Mouse (Mus musculus) CH12.LX (cell line): Measurements from ENCODE around the gene Ccnt1. TPM values are rescaled to one million over a fixed set of nuclear protein-coding genes. Genes with fewer than 3 reads are reported as not detected.
A peak's percentile ranks its signal among the peaks of the same experiment; 100 is the strongest.

Experiments
- DNase-seq: peaks from one replicate; pipeline ENCODE4 v3.0.0-alpha.2; 2013; ENCODE audit errors: extremely low read depth
- H3K27ac ChIP-seq: 2 replicates; pipeline ENCODE4 v1.5.1; 2012; ENCODE audit warnings: low read depth, mild to moderate bottlenecking, control low read depth, moderate library complexity; ENCODE audit not compliant: insufficient read depth
- H3K27me3 ChIP-seq: replicated peaks from 2 replicates; pipeline ENCODE3; 2012; ENCODE audit warnings: inconsistent platforms
- H3K36me3 ChIP-seq, 2 experiments: replicated peaks in 1 of 2; 2 replicates each; pipeline versions ENCODE3 to v1.6.1; 2012; ENCODE audit warnings: inconsistent platforms in 1 of 2, low read length in 1 of 2, mild to moderate bottlenecking in 1 of 2, mixed read lengths in 1 of 2, moderate library complexity in 1 of 2; ENCODE audit not compliant: control insufficient read depth in 1 of 2, insufficient read depth in 1 of 2
- H3K4me1 ChIP-seq, 2 experiments: 2 replicates each; pipeline ENCODE4 v1.6.1; 2012; ENCODE audit warnings: inconsistent platforms in 1 of 2, moderate library complexity in 1 of 2; ENCODE audit not compliant: insufficient read depth in 2 of 2, control insufficient read depth in 1 of 2
- H3K4me2 ChIP-seq: 2 replicates; pipeline ENCODE4 v1.6.1; 2012; ENCODE audit warnings: low read depth, mild to moderate bottlenecking, control low read depth; ENCODE audit not compliant: poor library complexity, insufficient read depth, severe bottlenecking
- H3K4me3 ChIP-seq, 3 experiments: fragments of 150-350 bp in 1 of 3; sonication (generic) in 1 of 3; replicated peaks in 1 of 3; 2 replicates each; pipeline versions ENCODE3 to v1.5.1; 2011 to 2012; ENCODE audit warnings: low read depth in 2 of 3, low read length in 2 of 3, mild to moderate bottlenecking in 2 of 3, moderate library complexity in 2 of 3, control low read depth in 1 of 3, improper control_type of control experiment in 1 of 3, inconsistent platforms in 1 of 3, mixed read lengths in 1 of 3; ENCODE audit not compliant: poor library complexity in 1 of 3
- H3K79me2 ChIP-seq: replicated peaks from 2 replicates; pipeline ENCODE4 v1.6.1; 2012; ENCODE audit warnings: mild to moderate bottlenecking, moderate library complexity; ENCODE audit not compliant: control insufficient read depth, poor library complexity, insufficient read depth, severe bottlenecking; ENCODE audit errors: extremely low read depth
- H3K9ac ChIP-seq: 2 replicates; pipeline ENCODE4 v1.6.1; 2012; ENCODE audit warnings: low read depth, mild to moderate bottlenecking, control low read depth, moderate library complexity; ENCODE audit not compliant: insufficient read depth
- H3K9me3 ChIP-seq: replicated peaks from 2 replicates; pipeline ENCODE3; 2012; ENCODE audit warnings: low read length, inconsistent platforms, mixed read lengths
- CHD1 ChIP-seq: IDR thresholded peaks from 2 replicates; pipeline ENCODE4 v1.6.1; 2012; ENCODE audit warnings: low read depth, low read length, improper control_type of control experiment, inconsistent platforms
- E2F4 ChIP-seq: IDR thresholded peaks from 2 replicates; pipeline ENCODE4 v1.6.1; 2011; ENCODE audit warnings: low read depth, low read length, improper control_type of control experiment; ENCODE audit not compliant: insufficient replicate concordance
- ELF1 ChIP-seq: IDR thresholded peaks from 2 replicates; pipeline ENCODE4 v1.6.1; 2014; ENCODE audit warnings: low read depth, mild to moderate bottlenecking, inconsistent platforms, low read length, improper control_type of control experiment
- EP300 ChIP-seq: IDR thresholded peaks from 2 replicates; pipeline ENCODE4 v1.6.1; 2011; ENCODE audit warnings: low read length, improper control_type of control experiment
- ETS1 ChIP-seq: conservative IDR thresholded peaks from 2 replicates; pipeline ENCODE4 v1.6.1; 2012; ENCODE audit warnings: low read depth, mild to moderate bottlenecking, inconsistent platforms, low read length, improper control_type of control experiment, moderate library complexity
- GABPA ChIP-seq: IDR thresholded peaks from 2 replicates; pipeline ENCODE4 v1.6.1; 2012; ENCODE audit warnings: low read depth, low read length, improper control_type of control experiment, inconsistent platforms; ENCODE audit not compliant: insufficient replicate concordance
- JUND ChIP-seq: conservative IDR thresholded peaks from 2 replicates; pipeline ENCODE4 v1.6.1; 2011; ENCODE audit warnings: low read depth, low read length, improper control_type of control experiment
- MAX ChIP-seq: IDR thresholded peaks from 2 replicates; pipeline ENCODE4 v1.6.1; 2011; ENCODE audit warnings: low read length, improper control_type of control experiment
- MAZ ChIP-seq: IDR thresholded peaks from 2 replicates; pipeline ENCODE4 v1.6.1; 2012; ENCODE audit warnings: low read depth, mild to moderate bottlenecking, inconsistent platforms, low read length, improper control_type of control experiment, moderate library complexity
- MEF2A ChIP-seq: IDR thresholded peaks from 2 replicates; pipeline ENCODE4 v1.6.1; 2014; ENCODE audit warnings: low read depth, mild to moderate bottlenecking, inconsistent platforms, low read length, improper control_type of control experiment, borderline replicate concordance
- MXI1 ChIP-seq: IDR thresholded peaks from 2 replicates; pipeline ENCODE4 v1.6.1; 2011; ENCODE audit warnings: mild to moderate bottlenecking, low read depth, low read length, improper control_type of control experiment
- MYC ChIP-seq: IDR thresholded peaks from 2 replicates; pipeline ENCODE4 v1.6.1; 2011; ENCODE audit warnings: low read depth, mild to moderate bottlenecking, improper control_type of control experiment, low read length
- NRF1 ChIP-seq: IDR thresholded peaks from 2 replicates; pipeline ENCODE4 v1.6.1; 2014; ENCODE audit warnings: low read depth, mild to moderate bottlenecking, inconsistent platforms, low read length, improper control_type of control experiment, moderate library complexity
- PAX5 ChIP-seq: IDR thresholded peaks from 2 replicates; pipeline ENCODE4 v1.6.1; 2012; ENCODE audit warnings: low read length, inconsistent platforms, mixed read lengths
- POLR2A ChIP-seq: IDR thresholded peaks from 2 replicates; pipeline ENCODE4 v1.6.1; 2011; ENCODE audit warnings: low read depth, mild to moderate bottlenecking, improper control_type of control experiment, low read length
- POLR2AphosphoS2 ChIP-seq: IDR thresholded peaks from 2 replicates; pipeline ENCODE4 v1.6.1; 2011; ENCODE audit warnings: low read depth, low read length, improper control_type of control experiment
- SIN3A ChIP-seq: IDR thresholded peaks from 2 replicates; pipeline ENCODE4 v1.6.1; 2012; ENCODE audit warnings: low read length, improper control_type of control experiment, inconsistent platforms
- SMC3 ChIP-seq: IDR thresholded peaks from 2 replicates; pipeline ENCODE4 v1.6.1; 2011; ENCODE audit warnings: low read depth, low read length, improper control_type of control experiment
- TCF12 ChIP-seq: IDR thresholded peaks from 2 replicates; pipeline ENCODE4 v1.6.1; 2014; ENCODE audit warnings: low read depth, mild to moderate bottlenecking, inconsistent platforms, low read length, improper control_type of control experiment
- USF1 ChIP-seq: IDR thresholded peaks from 2 replicates; pipeline ENCODE4 v1.6.1; 2014; ENCODE audit warnings: low read depth, mild to moderate bottlenecking, inconsistent platforms, low read length, improper control_type of control experiment
- USF2 ChIP-seq: conservative IDR thresholded peaks from 2 replicates; pipeline ENCODE4 v1.6.1; 2011; ENCODE audit warnings: low read depth, low read length, improper control_type of control experiment
- dilution Hi-C: fragments of 300-500 bp; cut with MboI; formaldehyde crosslinking; loops from 2 replicates; pipeline ENCODE4 v1.14.3; 2020; ENCODE audit warnings: low sequenced_read_pairs; ENCODE audit not compliant: extremely low pct_unique_long_range_greater_than_20kb, extremely low pct_ligation_motif_present
- in situ Hi-C: fragments of 300-500 bp; cut with MboI; formaldehyde crosslinking; loops from 3 replicates; pipeline ENCODE4 v1.14.3; 2019; ENCODE audit warnings: low sequenced_read_pairs, low pct_ligation_motif_present, low pct_unique_long_range_greater_than_20kb, mixed read lengths
- polyA plus RNA-seq: library from polyadenylated mRNA; unstranded; fragments of >175 nt; gene quantifications from 2 replicates; pipeline ENCODE4 v1.2.1, GENCODE M21; 2012; ENCODE audit warnings: low read depth; ENCODE audit not compliant: insufficient read length
- total RNA-seq, 2 experiments: library from RNA; depleted of rRNA; stranded (reverse); fragments of 300-350 nt in 1 of 2; fragments of >200 nt in 1 of 2; gene quantifications; 2 replicates each; pipeline ENCODE4 v1.2.3; 2012 to 2014

The Ccnt1 gene
- total and polyA plus RNA-seq, 3 experiments: 36.8 to 73.3 (median 41.3) TPM

- in situ Hi-C loops: no loop called here
- H3K27ac ChIP-seq: no peak overlapping the region
- H3K9me3 ChIP-seq: no peaks in the 10 kb centered on the region
- no peaks in the 10 kb centered on the region for H3K36me3 ChIP-seq
- DNase-seq: no peak
- TF ChIP-seq E2F4: no peak
- no peak for TF ChIP-seq SMC3
- TF ChIP-seq USF1: no peak
- no peak for TF ChIP-seq JUND
- TF ChIP-seq POLR2AphosphoS2: no peak
- TF ChIP-seq PAX5: no peak
- no peak for TF ChIP-seq SIN3A
- no peak for TF ChIP-seq EP300
- TF ChIP-seq ETS1: no peak
- no peak for TF ChIP-seq MAX
- no peak for TF ChIP-seq MAZ
- TF ChIP-seq USF2: no peak
- TF ChIP-seq MXI1: no peak
- no peak for TF ChIP-seq TCF12
- no peak for TF ChIP-seq MEF2A
- TF ChIP-seq CHD1: no peak
- no peak for TF ChIP-seq MYC
- TF ChIP-seq, all 38 proteins: peak for 0
- dilution Hi-C loops: no loop called here
- peaks cover 94% of the 10 kb centered on the region for H3K27me3 ChIP-seq
- no peak overlapping the region for H3K4me2 ChIP-seq
- peaks cover 17 to 18% of the 10 kb centered on the region in 2 experiments for H3K4me1 ChIP-seq
- no peak overlapping the region for H3K9ac ChIP-seq
- no peaks in the 10 kb centered on the region for H3K79me2 ChIP-seq
- H3K4me3 ChIP-seq: no peak overlapping the region
Observed at GRCm38 (mm10) chr15:98595049-98595448, 24.3 kb upstream of the Ccnt1 start.

DNA sequence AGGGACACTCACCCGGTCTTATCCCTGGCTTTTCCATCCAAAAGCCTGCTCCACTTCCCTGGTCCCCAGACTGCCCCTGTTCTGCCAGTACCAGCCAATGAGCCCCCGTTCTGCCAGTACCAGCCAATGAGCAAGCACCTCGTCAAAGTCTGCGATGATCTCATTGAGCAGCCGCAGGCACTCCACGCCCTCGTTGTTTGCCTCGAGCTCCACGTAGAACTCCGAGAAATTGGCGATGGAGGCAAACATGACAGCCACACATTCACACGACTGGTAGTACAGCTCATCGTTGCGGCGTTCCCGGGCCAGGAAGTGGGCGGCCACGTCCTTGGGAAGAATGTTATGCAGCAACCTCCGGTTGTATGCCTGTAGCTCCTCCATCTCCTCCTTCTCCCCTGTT, 23.5 kb upstream of the Ccnt1 start:
- Histone ChIP-seq H3K27me3 (peaks cover 95% of the 10 kb centered on the region), H3K4me2 (peak overlapping the region; percentile 13), H3K9me3 (no peaks in the 10 kb centered on the region), H3K79me2 (no peaks in the 10 kb centered on the region), H3K27ac (no peak overlapping the region), H3K9ac (no peak overlapping the region), H3K4me1 (peaks cover 16 to 18% of the 10 kb centered on the region in 2 experiments), H3K36me3 (no peaks in the 10 kb centered on the region), H3K4me3 (peak overlapping the region in 1 of 3 experiments; percentile 29)
- in situ Hi-C loops: no loop called here
- DNase-seq: no peak
- dilution Hi-C loops: no loop called here
- TF ChIP-seq NRF1: peak; percentile 41; the same call in 1 of the 2 replicates
- TF ChIP-seq MXI1: 0 out of 2 replicates have a peak, but pooled peaks have one; percentile 30
- TF ChIP-seq ELF1: peak; percentile 20; the same call in 1 of the 2 replicates
- TF ChIP-seq MAX: 0 out of 2 replicates have a peak, but pooled peaks have one; percentile 47
- peak; percentile 27; the same call in 1 of the 2 replicates for TF ChIP-seq POLR2A
- no peak for TF ChIP-seq GABPA
